Mouse (Mus musculus) limb, embryonic 13.5 days (tissue): ENCODE results near the gene Polr2f. TPM values are rescaled to one million over a fixed set of nuclear protein-coding genes. Genes with fewer than 3 reads are reported as not detected.

Source experiments
- ATAC-seq: fragments of 200-750 bp; cut with Nextera tagmentation; 2 replicates; pipeline ENCODE4 v1.8.0; 2017; ENCODE audit warnings: low read depth, moderate number of reproducible peaks, moderate TSS enrichment; ENCODE audit not compliant: low FRiP score
- H3K27ac ChIP-seq: fragments of 300-500 bp; sonication (generic); 2 replicates; pipeline ENCODE4 v1.5.1; 2015; ENCODE audit warnings: inconsistent platforms, mild to moderate bottlenecking, moderate library complexity
- H3K27me3 ChIP-seq: fragments of 300-500 bp; sonication (generic); 2 replicates; pipeline ENCODE4 v1.6.1; 2015; ENCODE audit warnings: mild to moderate bottlenecking, inconsistent platforms
- H3K36me3 ChIP-seq: fragments of 300-500 bp; sonication (generic); 2 replicates; pipeline ENCODE4 v1.6.1; 2015; ENCODE audit warnings: inconsistent platforms, mild to moderate bottlenecking, moderate library complexity
- H3K4me1 ChIP-seq: fragments of 300-500 bp; sonication (generic); 2 replicates; pipeline ENCODE4 v1.6.1; 2015; ENCODE audit warnings: inconsistent platforms
- H3K4me2 ChIP-seq: fragments of 300-500 bp; sonication (generic); replicated peaks from 2 replicates; pipeline ENCODE4 v1.6.1; 2015; ENCODE audit warnings: inconsistent platforms, mild to moderate bottlenecking, moderate library complexity
- H3K4me3 ChIP-seq: fragments of 300-500 bp; sonication (generic); 2 replicates; pipeline ENCODE4 v1.5.1; 2015; ENCODE audit warnings: moderate library complexity, mild to moderate bottlenecking, inconsistent platforms
- H3K9ac ChIP-seq: fragments of 300-500 bp; sonication (generic); 2 replicates; pipeline ENCODE4 v1.6.1; 2015; ENCODE audit warnings: mild to moderate bottlenecking, inconsistent platforms
- H3K9me3 ChIP-seq: fragments of 300-500 bp; sonication (generic); 2 replicates; pipeline ENCODE4 v1.6.1; 2016; ENCODE audit warnings: inconsistent platforms
- WGBS: fragments of 180-500 bp; shearing (Covaris S2); methylation state at CpG from one replicate; pipeline ENCODE4 v1.1.7; 2015; 5-methylcytosine and 5-hydroxymethylcytosine counted together
- polyA plus RNA-seq: library from polyadenylated mRNA; unstranded; fragments of >200 nt; fragmentation: Nextera tagmentation; extraction: Ambion mirVana; gene quantifications from 2 replicates; pipeline ENCODE4 v1.2.1, GENCODE M21; 2015

Gene Polr2f
- polyA plus RNA-seq, 1 experiment from 2014 or later = 293 TPM

GRCm38 (mm10) chr15:79103264-79103663, 37.5 kb upstream of the Polr2f start:
- H3K4me1 ChIP-seq = peaks cover 38% of the 10 kb centered on the region
- H3K36me3 ChIP-seq = no peaks in the 10 kb centered on the region
- no peak overlapping the region for H3K4me2 ChIP-seq
- H3K4me3 ChIP-seq = no peak overlapping the region
- 74% methylated on average over 10 of the region's 10 CpGs for WGBS
- H3K27me3 ChIP-seq = no peaks in the 10 kb centered on the region
- H3K9ac ChIP-seq = no peak overlapping the region
- no peaks in the 10 kb centered on the region for H3K9me3 ChIP-seq
- ATAC-seq = no peak
- no peak overlapping the region for H3K27ac ChIP-seq

- Histone ChIP-seq H3K27ac (no peak overlapping the region), H3K9ac (no peak overlapping the region), H3K4me3 (no peak overlapping the region), H3K27me3 (no peaks in the 10 kb centered on the region), H3K4me2 (no peak overlapping the region), H3K4me1 (peaks cover 33% of the 10 kb centered on the region), H3K36me3 (no peaks in the 10 kb centered on the region), H3K9me3 (no peaks in the 10 kb centered on the region)
- no peak for ATAC-seq
- 61% methylated on average over 2 of the region's 2 CpGs for WGBS
Measured at GRCm38 (mm10) chr15:79105804-79106203, 35.0 kb upstream of the Polr2f start.

GRCm38 (mm10) chr15:79107966-79108365, 32.8 kb upstream of the Polr2f start:
- H3K9ac ChIP-seq = peak overlapping the region; percentile 91

GRCm38 (mm10) chr15:79108421-79109320, 32.1 kb upstream of the Polr2f start, which contains the start of gene Micall1:
TSS of gene Micall1 (plus strand) at chr15:79108898.
- ATAC-seq = peak; percentile 84
- Histone ChIP-seq H3K9ac (peak within 1 kb of the TSS; percentile 91), H3K4me2 (peak within 1 kb of the TSS; percentile 97), H3K9me3 (no peaks in the 10 kb centered on the region), H3K27me3 (no peaks in the 10 kb centered on the region), H3K4me1 (peaks cover 36% of the 10 kb centered on the region), H3K4me3 (peak within 1 kb of the TSS; percentile 95), H3K27ac (peak within 1 kb of the TSS; percentile 87), H3K36me3 (peaks cover 7% of the 10 kb centered on the region)
- under 1% methylated on average over 76 of the region's 85 CpGs for WGBS

More at GRCm38 (mm10) chr15:79107966-79108365, 32.8 kb upstream of the Polr2f start:
- 16% methylated on average over 7 of the region's 7 CpGs for WGBS
- Histone ChIP-seq H3K36me3 (peaks cover 4% of the 10 kb centered on the region), H3K4me3 (peak overlapping the region; percentile 95), H3K9me3 (no peaks in the 10 kb centered on the region), H3K4me1 (peaks cover 36% of the 10 kb centered on the region), H3K4me2 (peak overlapping the region; percentile 97), H3K27ac (peak overlapping the region; percentile 87), H3K27me3 (no peaks in the 10 kb centered on the region)
- no peak for ATAC-seq

- ATAC-seq = peak; percentile 48
- H3K4me3 ChIP-seq = peak overlapping the region; percentile 95
- H3K36me3 ChIP-seq = peaks cover 14% of the 10 kb centered on the region
- peak overlapping the region; percentile 97 for H3K4me2 ChIP-seq
- WGBS = under 1% methylated on average over 45 of the region's 46 CpGs
- peaks cover 36% of the 10 kb centered on the region for H3K4me1 ChIP-seq
- H3K27me3 ChIP-seq = no peaks in the 10 kb centered on the region
- H3K9ac ChIP-seq = peak overlapping the region; percentile 91
- H3K9me3 ChIP-seq = no peaks in the 10 kb centered on the region
- peak overlapping the region; percentile 87 for H3K27ac ChIP-seq
Measured at GRCm38 (mm10) chr15:79109321-79109934, 31.4 kb upstream of the Polr2f start.

- WGBS = 18% methylated on average over 9 of the region's 9 CpGs
- H3K27ac ChIP-seq = no peak overlapping the region
Measured at GRCm38 (mm10) chr15:79110031-79110430, 30.8 kb upstream of the Polr2f start.

GRCm38 (mm10) chr15:79110528-79110927, 30.3 kb upstream of the Polr2f start:
- Histone ChIP-seq H3K4me3 (peak overlapping the region; percentile 95), H3K4me2 (peak overlapping the region; percentile 97), H3K27ac (no peak overlapping the region), H3K36me3 (peaks cover 25% of the 10 kb centered on the region), H3K9ac (peak overlapping the region; percentile 91; the same call in 1 of the 2 replicates), H3K9me3 (no peaks in the 10 kb centered on the region), H3K27me3 (no peaks in the 10 kb centered on the region), H3K4me1 (peaks cover 36% of the 10 kb centered on the region)
- 44% methylated on average over 2 of the region's 2 CpGs for WGBS
- ATAC-seq = no peak

More at GRCm38 (mm10) chr15:79110031-79110430, 30.8 kb upstream of the Polr2f start:
- Histone ChIP-seq H3K4me3 (peak overlapping the region; percentile 95), H3K36me3 (peaks cover 20% of the 10 kb centered on the region), H3K27me3 (no peaks in the 10 kb centered on the region), H3K9me3 (no peaks in the 10 kb centered on the region), H3K9ac (peak overlapping the region; percentile 91), H3K4me1 (peaks cover 36% of the 10 kb centered on the region), H3K4me2 (peak overlapping the region; percentile 97)
- ATAC-seq = no peak

- ATAC-seq = no peak
- no peak overlapping the region for H3K9ac ChIP-seq
Measured at GRCm38 (mm10) chr15:79111774-79112173, 29.0 kb upstream of the Polr2f start.

GRCm38 (mm10) chr15:79115276-79115675, 25.5 kb upstream of the Polr2f start:
- peaks cover 71% of the 10 kb centered on the region for H3K36me3 ChIP-seq
- ATAC-seq = no peak

More at GRCm38 (mm10) chr15:79111774-79112173, 29.0 kb upstream of the Polr2f start:
- H3K9me3 ChIP-seq = no peaks in the 10 kb centered on the region
- no peak overlapping the region for H3K27ac ChIP-seq
- H3K27me3 ChIP-seq = no peaks in the 10 kb centered on the region
- peaks cover 36% of the 10 kb centered on the region for H3K4me1 ChIP-seq
- H3K36me3 ChIP-seq = peaks cover 37% of the 10 kb centered on the region
- peak overlapping the region; percentile 3; the same call in 1 of the 2 replicates for H3K4me2 ChIP-seq
- 73% methylated on average over 4 of the region's 4 CpGs for WGBS
- no peak overlapping the region for H3K4me3 ChIP-seq

GRCm38 (mm10) chr15:79119491-79119890, 21.3 kb upstream of the Polr2f start:
- no peak overlapping the region for H3K4me3 ChIP-seq
- H3K9ac ChIP-seq = no peak overlapping the region
- H3K4me1 ChIP-seq = no peaks in the 10 kb centered on the region
- H3K36me3 ChIP-seq = peaks cover 99% of the 10 kb centered on the region
- no peak overlapping the region for H3K27ac ChIP-seq
- no peak for ATAC-seq
- no peaks in the 10 kb centered on the region for H3K27me3 ChIP-seq
- no peak overlapping the region for H3K4me2 ChIP-seq
- no peaks in the 10 kb centered on the region for H3K9me3 ChIP-seq
- 77% methylated on average over 9 of the region's 9 CpGs for WGBS

More at GRCm38 (mm10) chr15:79115276-79115675, 25.5 kb upstream of the Polr2f start:
- H3K4me1 ChIP-seq = peaks cover 18% of the 10 kb centered on the region
- H3K4me2 ChIP-seq = no peak overlapping the region
- WGBS = 54% methylated on average over 5 of the region's 5 CpGs
- H3K27me3 ChIP-seq = no peaks in the 10 kb centered on the region
- no peak overlapping the region for H3K27ac ChIP-seq
- H3K4me3 ChIP-seq = no peak overlapping the region
- H3K9me3 ChIP-seq = no peaks in the 10 kb centered on the region
- H3K9ac ChIP-seq = no peak overlapping the region

- no peaks in the 10 kb centered on the region for H3K4me1 ChIP-seq
- no peaks in the 10 kb centered on the region for H3K27me3 ChIP-seq
- ATAC-seq = no peak
- H3K4me3 ChIP-seq = no peak overlapping the region
- WGBS = 59% methylated on average over 4 of the region's 4 CpGs
- H3K36me3 ChIP-seq = peaks cover 99% of the 10 kb centered on the region
- H3K4me2 ChIP-seq = no peak overlapping the region
- H3K9ac ChIP-seq = no peak overlapping the region
- no peak overlapping the region for H3K27ac ChIP-seq
- H3K9me3 ChIP-seq = no peaks in the 10 kb centered on the region
Measured at GRCm38 (mm10) chr15:79122119-79122518, 18.7 kb upstream of the Polr2f start.

- no peak overlapping the region for H3K27ac ChIP-seq
- 77% methylated on average over 13 of the region's 13 CpGs for WGBS
- H3K4me2 ChIP-seq = no peak overlapping the region
- no peak overlapping the region for H3K4me3 ChIP-seq
- no peak overlapping the region for H3K9ac ChIP-seq
- H3K36me3 ChIP-seq = peaks cover 99% of the 10 kb centered on the region
- ATAC-seq = no peak
- H3K4me1 ChIP-seq = no peaks in the 10 kb centered on the region
- H3K27me3 ChIP-seq = no peaks in the 10 kb centered on the region
- no peaks in the 10 kb centered on the region for H3K9me3 ChIP-seq
Measured at GRCm38 (mm10) chr15:79122546-79122945, 18.3 kb upstream of the Polr2f start.
